Mouse (Mus musculus) lung, postnatal 0 days (tissue): ENCODE data around the gene Gm2056.
"Not testable (repeated sequence)": the region's sequence is repeated elsewhere in the genome, so short reads cannot be mapped to it uniquely, and the experiment has no call there.

Experiments used
- CTCF ChIP-seq: IDR thresholded peaks from 2 replicates; pipeline ENCODE4 v1.5.1; 2016; ENCODE audit warnings: antibody characterized with exemption, mild to moderate bottlenecking
- EP300 ChIP-seq: IDR thresholded peaks from 2 replicates; pipeline ENCODE4 v1.6.1; 2016; ENCODE audit warnings: antibody characterized with exemption, mild to moderate bottlenecking, control low read depth

- TF ChIP-seq CTCF, EP300: not testable (repeated sequence)
These were observed 42.8 kb upstream of the Gm2056 start for GRCm38 (mm10) chr12:87984000-87984399.
